Mouse (Mus musculus): ENCODE data around the gene Ankrd2.

DNA sequence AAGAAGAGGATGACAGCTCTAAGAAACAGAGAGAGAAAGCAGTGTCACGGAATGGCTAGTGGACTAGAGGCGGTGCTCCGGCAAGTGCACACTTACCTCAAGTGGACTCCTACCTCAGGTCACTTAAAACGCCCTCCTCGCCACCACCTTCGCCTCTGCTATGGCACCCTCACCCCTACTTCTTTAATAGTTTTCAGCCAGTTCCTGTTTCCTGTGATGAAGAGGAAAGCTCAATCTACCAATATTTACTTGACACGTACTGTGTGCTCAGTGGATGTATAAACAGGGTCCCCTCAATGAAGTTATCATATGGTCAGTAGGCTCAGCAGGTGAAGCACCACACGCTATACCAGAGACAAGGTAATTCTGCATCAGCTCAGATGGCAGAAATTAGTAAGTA, 42.8 kb downstream of the Ankrd2 start:
- TF ChIP-seq CTCF (IDR thresholded peaks at IDR 0.05; ENCODE audit: low read depth), result no peak
- no peak for TF ChIP-seq EP300 (IDR thresholded peaks at IDR 0.05; ENCODE audit: low read depth)
